Mouse (Mus musculus) C2C12 (cell line): ENCODE data around the gene Cux1. TPM values are rescaled to one million over a fixed set of nuclear protein-coding genes. Genes with fewer than 3 reads are reported as not detected.

Experiments
- H3K27me3 ChIP-seq: one replicate; pipeline ENCODE4 v1.6.1; 2011; ENCODE audit not compliant: control insufficient read depth, insufficient read depth, insufficient read length
- H3K36me3 ChIP-seq: one replicate; pipeline ENCODE4 v1.6.1; 2011; ENCODE audit not compliant: control insufficient read depth, insufficient read depth
- H3K4me3 ChIP-seq: one replicate; pipeline ENCODE4 v1.5.1; 2011; ENCODE audit warnings: mild to moderate bottlenecking, control low read depth; ENCODE audit not compliant: poor library complexity, insufficient read depth, severe bottlenecking
- H3K79me2 ChIP-seq: one replicate; pipeline ENCODE4 v1.6.1; 2011; ENCODE audit not compliant: control insufficient read depth, insufficient read depth
- H3K79me3 ChIP-seq: one replicate; pipeline ENCODE4 v1.6.1; 2011; ENCODE audit warnings: low read depth, control low read depth
- H3ac ChIP-seq: one replicate; pipeline ENCODE3; 2011; ENCODE audit warnings: low read depth; ENCODE audit not compliant: control insufficient read depth, insufficient read length
- CEBPB ChIP-seq: IDR thresholded peaks from one replicate; pipeline ENCODE4 v1.6.1; 2011; ENCODE audit warnings: low read depth, mild to moderate bottlenecking, control low read depth, moderate library complexity
- CTCF ChIP-seq: IDR thresholded peaks from one replicate; pipeline ENCODE4 v1.5.1; 2011; ENCODE audit not compliant: control insufficient read depth, insufficient read depth, insufficient read length
- FOSL1 ChIP-seq: IDR thresholded peaks from one replicate; pipeline ENCODE4 v1.8.0; 2011; ENCODE audit warnings: mild to moderate bottlenecking, low read length; ENCODE audit not compliant: poor library complexity, insufficient read depth, severe bottlenecking
- MAX ChIP-seq: IDR thresholded peaks from one replicate; pipeline ENCODE4 v1.6.1; 2011; ENCODE audit warnings: mild to moderate bottlenecking, control low read depth
- MYOD1 ChIP-seq: IDR thresholded peaks from one replicate; pipeline ENCODE4 v1.6.1; 2011; ENCODE audit warnings: low read depth; ENCODE audit not compliant: control insufficient read depth, insufficient read length
- MYOG ChIP-seq: IDR thresholded peaks from one replicate; pipeline ENCODE4 v1.6.1; 2011; ENCODE audit not compliant: control insufficient read depth, insufficient read length; ENCODE audit errors: extremely low read depth
- USF1 ChIP-seq: IDR thresholded peaks from one replicate; pipeline ENCODE4 v1.6.1; 2011; ENCODE audit warnings: low read depth, mild to moderate bottlenecking, control low read depth, moderate library complexity
- polyA plus RNA-seq: library from polyadenylated mRNA; unstranded; fragments of >200 nt; fragmentation: generic; extraction: Trizol; gene quantifications from one replicate; pipeline ENCODE4 v1.2.1, GENCODE M21; 2012; ENCODE audit warnings: missing spikeins

The Cux1 gene
- polyA plus RNA-seq, 1 experiment, result 43.9 TPM

DNA sequence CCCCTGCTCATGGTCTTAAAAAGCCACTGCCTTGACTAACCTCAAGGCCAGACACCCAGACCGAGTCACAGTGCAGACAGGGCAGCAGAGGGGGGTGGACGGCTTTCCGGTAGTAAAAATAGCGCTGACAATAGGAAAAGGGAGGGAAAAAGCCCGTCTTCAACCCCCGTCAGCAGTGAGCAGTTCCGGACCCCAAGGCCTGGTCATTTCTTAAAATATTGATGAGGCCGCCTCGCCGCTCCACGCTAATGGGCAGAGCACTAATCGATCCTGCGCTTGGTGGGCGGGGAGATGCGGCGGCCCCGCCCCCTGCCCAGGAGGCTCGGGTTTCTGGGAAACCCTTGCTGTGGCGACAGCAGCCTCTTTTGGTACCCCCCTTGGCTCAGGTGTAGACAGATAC is 329.7 kb downstream of the Cux1 start:
- Histone ChIP-seq H3K4me3 (no peak overlapping the region), H3K27me3 (no peaks in the 10 kb centered on the region), H3K36me3 (no peaks in the 10 kb centered on the region), H3ac (no peak overlapping the region), H3K79me2 (no peaks in the 10 kb centered on the region), H3K79me3 (peaks cover 2% of the 10 kb centered on the region)
- TF ChIP-seq MAX, result no peak
- no peak for TF ChIP-seq CEBPB
- TF ChIP-seq CTCF, result no peak
- no peak for TF ChIP-seq FOSL1
- no peak for TF ChIP-seq MYOD1
- no peak for TF ChIP-seq USF1
- TF ChIP-seq MYOG, result no peak

DNA sequence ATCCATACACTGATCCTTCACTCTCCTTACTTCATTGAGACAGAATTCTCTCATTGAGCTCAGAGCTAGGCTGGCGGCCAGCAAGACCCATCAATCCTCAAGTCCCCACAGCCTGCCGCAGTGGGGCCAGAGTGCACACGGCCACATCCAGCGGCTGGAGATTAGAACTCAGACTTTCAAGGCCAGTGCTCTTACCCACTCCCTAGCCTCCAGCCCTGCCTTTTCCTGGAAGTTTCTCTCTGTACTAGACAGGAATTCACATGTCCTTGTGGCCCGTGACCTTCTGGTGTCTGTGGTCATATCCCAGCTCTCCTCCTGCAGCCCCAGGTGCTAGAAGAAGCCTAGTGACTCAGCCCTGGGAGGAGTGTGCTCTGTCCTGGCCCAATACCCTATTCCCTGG is 330.7 kb downstream of the Cux1 start:
- no peak overlapping the region for H3K4me3 ChIP-seq
- TF ChIP-seq CEBPB (no peak), USF1 (no peak), MAX (no peak), FOSL1 (no peak), MYOG (no peak), MYOD1 (no peak), CTCF (no peak)
- H3ac ChIP-seq, result no peak overlapping the region
- H3K79me3 ChIP-seq, result no peaks in the 10 kb centered on the region
- no peaks in the 10 kb centered on the region for H3K27me3 ChIP-seq
- H3K36me3 ChIP-seq, result no peaks in the 10 kb centered on the region
- no peaks in the 10 kb centered on the region for H3K79me2 ChIP-seq

GRCm38 (mm10) chr5:136230348-136231035 is 336.8 kb downstream of the Cux1 start:
- TF ChIP-seq MYOD1 (peak; percentile 94), MAX (no peak), FOSL1 (no peak)
- no peaks in the 10 kb centered on the region for H3K36me3 ChIP-seq
- H3K79me2 ChIP-seq, result no peaks in the 10 kb centered on the region

DNA sequence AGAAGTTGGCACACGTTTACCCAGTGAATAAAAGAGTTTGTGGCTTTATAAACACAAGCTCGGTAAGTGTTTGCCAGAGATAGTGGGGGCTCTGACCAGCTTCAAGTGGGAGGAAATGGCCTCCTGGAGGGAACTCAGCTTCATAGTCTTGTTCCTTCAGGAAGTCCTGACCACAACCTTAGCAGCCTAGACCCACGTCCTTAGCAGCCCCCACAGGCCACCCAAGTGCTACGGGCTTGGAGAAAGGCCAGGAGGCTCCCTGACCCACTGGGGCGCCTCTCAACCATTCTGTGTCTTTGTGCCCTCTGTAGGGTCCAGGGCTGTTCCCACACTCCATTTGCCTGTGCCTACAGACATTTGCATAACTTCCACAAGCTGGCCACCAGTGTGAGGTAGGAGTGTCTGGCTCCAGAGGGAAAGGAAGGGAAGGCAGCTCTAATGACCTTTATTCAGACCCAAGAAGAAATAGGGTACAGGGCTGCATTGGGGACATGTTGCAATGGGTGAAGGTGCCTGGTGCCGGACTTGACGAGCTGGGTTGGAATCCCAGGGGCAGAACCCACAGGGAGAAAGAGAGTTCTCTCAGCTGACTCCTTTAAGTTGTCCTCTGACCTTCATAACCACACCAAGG is 340.9 kb downstream of the Cux1 start:
- no peaks in the 10 kb centered on the region for H3K79me3 ChIP-seq
- no peak overlapping the region for H3ac ChIP-seq
- no peak for TF ChIP-seq CEBPB
- no peak for TF ChIP-seq FOSL1
- TF ChIP-seq MAX, result no peak
- no peak for TF ChIP-seq CTCF
- TF ChIP-seq USF1, result no peak
- no peak for TF ChIP-seq MYOD1
- no peak for TF ChIP-seq MYOG
- H3K27me3 ChIP-seq, result no peaks in the 10 kb centered on the region
- H3K36me3 ChIP-seq, result no peaks in the 10 kb centered on the region
- H3K4me3 ChIP-seq, result no peak overlapping the region
- no peaks in the 10 kb centered on the region for H3K79me2 ChIP-seq

More at GRCm38 (mm10) chr5:136230348-136231035, 336.8 kb downstream of the Cux1 start:
- H3K79me3 ChIP-seq, result no peaks in the 10 kb centered on the region
- no peak overlapping the region for H3ac ChIP-seq
- no peaks in the 10 kb centered on the region for H3K27me3 ChIP-seq
- no peak overlapping the region for H3K4me3 ChIP-seq

DNA sequence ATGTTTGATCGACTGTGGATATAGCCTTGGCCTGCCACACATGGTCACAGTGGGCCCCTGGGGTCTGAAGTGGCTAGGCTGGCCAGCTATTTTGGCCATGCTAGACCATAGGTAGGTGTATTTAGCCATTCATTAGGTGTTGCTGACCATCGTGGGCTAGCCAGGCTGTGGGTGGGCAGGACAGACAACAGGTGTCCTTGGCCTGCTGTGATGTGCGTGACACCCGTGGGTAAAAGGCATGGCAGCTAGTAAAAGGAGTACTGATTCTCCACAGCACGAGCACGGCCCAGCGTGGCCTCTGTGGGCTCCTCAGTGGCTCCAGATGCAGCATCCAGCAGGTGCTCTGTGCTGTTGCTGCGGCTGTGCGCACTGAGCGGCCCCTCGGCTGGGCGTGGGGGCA is 348.7 kb downstream of the Cux1 start:
- Histone ChIP-seq H3K36me3 (no peaks in the 10 kb centered on the region), H3ac (no peak overlapping the region), H3K79me2 (no peaks in the 10 kb centered on the region), H3K27me3 (no peaks in the 10 kb centered on the region), H3K4me3 (no peak overlapping the region), H3K79me3 (no peaks in the 10 kb centered on the region)
- TF ChIP-seq MYOG (no peak), MAX (no peak), FOSL1 (no peak), MYOD1 (no peak), CTCF (no peak), CEBPB (no peak), USF1 (no peak)
